Mouse (Mus musculus) CD4-positive helper T cell, adult 2 months (primary cell): ENCODE measurements around the gene Fto.

ENCODE experiments used
- DNase-seq: peaks from one replicate; pipeline ENCODE4 v3.0.0-alpha.2; 2012; ENCODE audit warnings: low read depth, missing footprints, low spot score

The Fto gene

DNA sequence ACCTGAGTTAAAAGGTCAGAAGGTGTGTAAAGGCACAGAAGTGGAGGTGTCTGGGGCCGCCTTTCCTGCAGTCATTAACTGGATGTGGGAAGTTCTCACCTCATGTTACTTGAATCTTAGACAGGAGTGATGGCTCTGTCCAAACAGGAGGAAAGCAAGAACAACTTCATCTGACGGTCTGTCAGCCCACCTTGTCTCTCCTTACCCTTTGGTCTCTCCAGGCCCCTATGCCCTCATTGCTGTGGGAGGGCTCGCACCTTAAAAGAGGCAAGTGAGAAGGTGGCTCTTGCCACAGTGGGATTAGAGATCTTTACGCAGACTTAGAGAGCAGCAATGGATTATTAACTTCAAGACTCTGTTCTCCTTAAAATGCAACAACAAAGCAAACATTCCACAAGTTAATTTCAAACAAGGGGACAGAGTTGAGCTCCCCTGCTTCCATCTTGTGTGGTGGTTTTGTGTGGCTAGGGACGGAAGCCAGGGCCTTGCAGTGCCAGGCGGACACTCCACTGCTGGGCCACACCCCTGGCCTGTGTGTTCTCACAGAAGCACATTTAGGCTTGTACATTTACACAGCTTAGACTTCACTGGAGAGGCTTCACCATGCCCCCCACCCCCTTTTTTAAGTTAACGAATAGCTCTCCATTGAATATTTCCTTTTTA lies 135.5 kb downstream of the Fto start:
- no peak for DNase-seq

- no peak for DNase-seq
Measured at GRCm38 (mm10) chr8:91454926-91455325, 141.6 kb downstream of the Fto start.

DNA sequence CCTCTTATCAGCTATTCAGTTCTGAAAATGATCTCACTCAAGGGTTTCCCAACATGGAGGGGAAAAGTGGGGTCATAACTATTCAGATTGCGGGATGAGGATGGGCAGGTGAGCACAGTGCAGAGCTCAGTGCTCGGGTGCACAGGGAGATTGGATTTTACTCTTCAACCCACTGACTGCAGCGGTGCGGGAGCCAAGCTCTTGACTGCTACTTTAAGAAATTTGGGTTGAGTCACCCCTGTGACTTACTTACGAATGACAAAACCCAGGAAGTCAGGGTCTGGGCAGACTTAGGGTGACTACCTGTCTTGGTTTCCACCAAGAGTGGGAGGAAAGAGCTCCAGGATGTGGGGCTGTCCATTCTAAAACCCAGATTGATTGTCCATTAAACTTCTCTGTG lies 142.3 kb downstream of the Fto start:
- no peak for DNase-seq

DNA sequence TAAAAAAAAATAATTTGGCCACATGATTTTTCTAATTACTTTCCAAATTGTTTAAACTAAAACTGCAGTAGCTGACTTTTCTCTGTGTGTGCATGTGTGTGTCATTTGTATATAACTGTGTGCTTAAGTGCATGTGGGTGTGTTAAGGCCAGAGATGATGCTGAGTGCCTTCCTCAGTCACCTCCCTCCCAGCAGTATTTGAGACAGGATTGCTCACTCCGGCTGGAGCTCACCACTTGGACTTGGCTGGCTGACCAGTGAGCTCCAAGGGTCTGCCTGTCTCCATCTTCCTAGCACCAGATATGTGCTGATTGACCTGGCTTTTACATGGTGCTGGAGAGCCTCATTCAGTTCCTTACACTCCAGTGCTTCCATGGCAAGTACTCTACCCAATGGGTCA lies 144.7 kb downstream of the Fto start:
- DNase-seq, result no peak

DNA sequence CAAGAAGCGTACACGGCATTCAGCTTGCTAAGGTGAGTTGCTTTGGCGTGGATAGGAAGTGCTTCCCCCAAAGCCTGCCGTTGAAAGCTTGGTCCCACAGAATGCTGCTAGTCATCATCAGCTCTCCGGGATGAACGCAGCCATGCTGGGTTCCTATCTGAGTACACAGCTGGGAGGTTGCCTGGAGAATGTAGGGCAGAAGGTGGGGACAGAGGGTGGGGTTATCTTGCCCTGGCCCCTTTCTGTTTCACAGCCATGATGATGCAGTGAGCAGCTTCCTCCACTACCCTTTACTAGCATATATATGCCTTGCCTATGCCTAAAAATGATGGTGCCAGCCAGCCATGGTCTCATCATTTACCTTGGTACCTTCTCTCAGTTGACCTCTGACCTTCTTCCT lies 147.6 kb downstream of the Fto start:
- no peak for DNase-seq

GRCm38 (mm10) chr8:91463757-91464156 lies 150.4 kb downstream of the Fto start:
- no peak for DNase-seq

DNA sequence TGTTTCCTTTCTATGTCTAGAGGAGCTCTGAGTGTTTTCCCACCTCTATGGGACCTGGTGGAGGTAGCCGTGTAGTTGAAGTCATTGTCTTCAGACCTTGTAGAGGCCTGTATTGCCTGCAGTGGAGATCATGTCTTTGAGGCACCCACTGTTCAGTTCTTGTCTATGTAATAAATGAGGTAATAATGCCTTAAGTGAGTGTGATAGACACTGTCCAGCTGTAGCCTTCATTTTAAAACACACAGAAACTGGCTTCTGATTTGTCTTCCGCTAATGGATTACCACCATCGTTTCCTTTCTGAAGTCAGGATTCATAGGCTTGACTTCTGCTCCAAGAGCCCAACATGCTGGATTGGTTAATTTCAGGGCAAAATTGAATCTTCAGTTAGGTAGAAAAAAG lies 154.1 kb downstream of the Fto start:
- no peak for DNase-seq

DNA sequence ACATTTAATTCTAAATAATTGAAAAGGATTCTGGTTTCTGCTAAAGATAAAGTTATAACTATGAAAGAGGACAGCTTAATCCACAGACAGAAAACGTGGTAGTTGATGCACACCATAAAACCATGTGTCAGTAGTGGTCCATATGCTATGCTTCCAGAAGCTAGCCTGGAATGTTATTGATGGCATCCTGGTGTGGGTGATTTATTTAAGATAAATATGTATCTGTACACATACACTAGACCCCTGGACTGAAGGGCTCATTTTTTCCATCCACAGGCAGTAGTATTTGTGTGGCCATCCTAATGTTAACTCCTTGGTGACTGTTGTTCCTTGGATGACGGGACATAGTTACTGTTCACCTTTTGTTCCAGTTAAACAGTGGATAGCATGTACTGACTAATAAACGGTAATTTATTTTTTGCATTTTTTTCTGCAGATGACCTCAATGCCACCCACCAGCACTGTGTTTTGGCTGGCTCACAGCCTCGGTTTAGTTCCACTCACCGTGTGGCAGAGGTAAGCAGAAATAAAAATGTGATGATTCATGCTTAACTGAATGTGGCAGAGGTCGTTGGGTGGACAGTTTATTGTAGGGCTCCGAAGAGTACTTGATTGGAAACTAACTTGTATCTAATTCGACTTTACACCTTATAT lies 154.7 kb downstream of the Fto start:
- no peak for DNase-seq

DNA sequence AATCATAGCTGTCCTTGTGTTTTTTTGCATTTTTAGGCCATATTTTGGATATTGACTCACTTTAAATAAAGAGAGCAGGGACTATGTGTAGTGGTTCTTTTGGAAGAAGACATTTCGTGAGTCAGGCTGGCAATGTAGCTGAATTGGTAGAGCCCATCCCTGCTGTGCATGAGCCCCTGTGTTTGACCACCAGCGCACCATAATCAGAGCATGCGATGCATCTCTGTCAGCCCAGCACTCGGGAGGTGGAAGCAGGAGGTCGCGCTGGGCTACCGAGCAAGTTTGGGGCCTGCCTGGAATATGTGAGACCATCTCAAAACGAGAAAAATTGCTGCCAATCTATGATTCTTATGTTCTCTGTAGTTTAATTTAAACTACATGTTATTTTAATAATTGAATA lies 156.1 kb downstream of the Fto start:
- no peak for DNase-seq

DNA sequence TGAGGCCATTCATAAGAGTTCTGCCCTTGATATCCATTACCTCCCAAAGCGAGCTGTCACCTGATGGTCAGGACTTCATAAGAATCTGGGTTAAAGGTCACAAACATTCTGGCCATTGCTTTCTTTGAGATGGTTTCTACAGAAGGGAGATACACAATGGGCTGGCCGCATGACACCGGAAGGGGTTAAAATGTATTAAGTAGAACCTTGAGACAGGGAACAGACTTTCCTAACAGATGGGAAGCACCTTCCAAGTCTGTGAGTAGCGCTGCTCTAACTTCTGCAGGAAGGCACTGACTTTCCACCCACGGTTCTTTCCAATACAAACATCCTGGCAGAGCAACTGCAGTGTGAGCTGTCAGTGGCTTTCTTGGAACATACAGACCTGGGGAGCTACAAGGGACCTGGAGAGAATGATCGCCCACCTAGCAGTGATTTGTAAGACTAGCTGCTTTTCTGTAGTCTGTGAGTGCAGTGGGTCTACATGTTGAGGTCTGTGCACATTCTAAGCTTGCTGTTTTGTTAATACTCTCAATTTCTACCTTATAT lies 161.5 kb downstream of the Fto start:
- DNase-seq, result no peak

- DNase-seq, result no peak
Measured at GRCm38 (mm10) chr8:91476988-91477387, 163.7 kb downstream of the Fto start.

- DNase-seq, result no peak
Measured at GRCm38 (mm10) chr8:91477471-91477870, 164.1 kb downstream of the Fto start.

- DNase-seq, result no peak
Measured at GRCm38 (mm10) chr8:91482511-91482910, 169.2 kb downstream of the Fto start.

GRCm38 (mm10) chr8:91486394-91486793 lies 173.1 kb downstream of the Fto start:
- DNase-seq, result no peak

GRCm38 (mm10) chr8:91487456-91487855 lies 174.1 kb downstream of the Fto start:
- DNase-seq, result no peak

- DNase-seq, result peak; percentile 18
Measured at GRCm38 (mm10) chr8:91488086-91488783, 174.9 kb downstream of the Fto start.

GRCm38 (mm10) chr8:91488784-91489450 lies 175.6 kb downstream of the Fto start:
- DNase-seq, result no peak

GRCm38 (mm10) chr8:91490065-91490464 lies 176.7 kb downstream of the Fto start:
- DNase-seq, result no peak

GRCm38 (mm10) chr8:91493373-91493772 lies 180.0 kb downstream of the Fto start:
- no peak for DNase-seq

- DNase-seq, result no peak
Measured at GRCm38 (mm10) chr8:91494501-91495259, 181.4 kb downstream of the Fto start.

DNA sequence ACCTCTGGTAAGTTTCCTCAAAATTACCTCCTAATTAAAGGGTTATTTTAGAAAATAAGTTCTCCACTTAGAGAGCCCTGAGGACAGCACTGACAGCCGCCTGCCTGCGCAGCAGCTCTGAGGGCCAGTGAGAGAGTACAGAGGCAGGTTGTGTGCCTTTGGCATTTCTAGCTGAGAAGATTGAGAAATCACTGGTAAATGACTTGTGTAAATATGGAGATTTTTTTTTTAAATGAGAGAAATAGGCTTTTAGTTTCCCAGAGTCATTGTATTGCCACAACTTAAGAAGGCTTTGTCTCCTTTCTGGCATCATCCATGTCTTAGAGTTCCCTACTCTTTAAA lies 181.9 kb downstream of the Fto start:
- no peak for DNase-seq

DNA sequence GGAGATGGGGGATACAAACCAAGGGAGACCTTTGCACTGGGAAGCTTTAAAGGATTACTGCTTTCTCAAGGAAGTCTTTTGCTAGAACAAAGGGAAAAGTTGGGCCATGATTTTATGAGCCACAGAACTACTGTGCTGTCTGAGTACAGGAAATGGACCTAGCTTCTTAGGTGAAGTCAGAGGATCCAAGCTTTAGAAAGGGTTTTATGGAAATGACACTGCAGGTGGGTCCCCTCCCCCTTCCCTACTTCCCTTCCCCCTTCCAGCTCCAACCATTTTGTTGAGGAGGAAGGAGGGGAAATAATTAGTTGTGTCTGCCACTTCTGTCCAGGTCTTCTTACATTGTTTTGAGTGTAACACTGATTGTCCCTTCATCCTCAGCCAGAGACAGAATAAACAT lies 182.7 kb downstream of the Fto start:
- DNase-seq, result no peak
